In genomic region chr17:85038761-85039160, GRCm38 (mm10) we compare ENCODE assay signal across 16 mouse cellular contexts.
"Had no signal": no experiment of that assay in that cellular context is flagged by ENCODE, and none has a peak within 500 bp of the region (broad histone marks: within the 10 kb centered on the region; RNA-seq: fewer than 3 reads in every experiment).

No protein-coding gene starts in this region.

- H3K4me2 ChIP-seq: neural tube, embryonic 13.5 days; neural tube, embryonic 15.5 days; stomach, embryonic 15.5 days had no signal

- H3K27me3 ChIP-seq: neural tube, embryonic 13.5 days; neural tube, embryonic 15.5 days; stomach, embryonic 15.5 days had no signal

- H3K4me1 ChIP-seq: neural tube, embryonic 13.5 days; neural tube, embryonic 15.5 days; stomach, embryonic 15.5 days had no signal

- H3K9ac ChIP-seq: neural tube, embryonic 13.5 days; neural tube, embryonic 15.5 days; stomach, embryonic 15.5 days had no signal

- H3K27ac ChIP-seq: neural tube, embryonic 13.5 days; neural tube, embryonic 15.5 days; stomach, embryonic 15.5 days; stomach, postnatal 0 days had no signal

- H3K4me3 ChIP-seq: neural tube, embryonic 13.5 days; neural tube, embryonic 15.5 days; stomach, embryonic 15.5 days had no signal

- H3K36me3 ChIP-seq: neural tube, embryonic 13.5 days; neural tube, embryonic 15.5 days; stomach, embryonic 15.5 days had no signal

- H3K9me3 ChIP-seq: neural tube, embryonic 13.5 days; neural tube, embryonic 15.5 days; stomach, embryonic 15.5 days had no signal

- DNase-seq: retina, postnatal 1 day; right cerebral cortex, adult 18-20 months; right cerebral cortex, postnatal 14 days; right cerebral cortex, postnatal 25 days; right cerebral cortex, postnatal 4 days; spleen, adult 18-20 months; thymus, adult 18-20 months; thymus, adult 2 months; thymus, postnatal 14 days; thymus, postnatal 25 days; thymus, postnatal 36 days; thymus, postnatal 4 days had no signal
